Mouse (Mus musculus): Measurements from ENCODE around the gene Sh2d6. TPM values are rescaled to one million over a fixed set of nuclear protein-coding genes. Genes with fewer than 3 reads are reported as not detected.
A peak's percentile ranks its signal among the peaks of the same experiment; 100 is the strongest.
"Not testable (repeated sequence)": the region's sequence is repeated elsewhere in the genome, so short reads cannot be mapped to it uniquely, and the experiment has no call there.

Sh2d6 gene
- total RNA-seq, 2 experiments from 2014 or later, result not detected

GRCm38 (mm10) chr6:72538562-72539031, 17.1 kb upstream of the Sh2d6 start:
- peak; percentile 95 for ATAC-seq (replicated peaks; ENCODE audit: low FRiP score, low TSS enrichment, poor library complexity, severe bottlenecking)

GRCm38 (mm10) chr6:72537998-72538500, 16.5 kb upstream of the Sh2d6 start:
- ATAC-seq (replicated peaks; ENCODE audit: low FRiP score, low TSS enrichment, poor library complexity, severe bottlenecking), result no peak

GRCm38 (mm10) chr6:72535165-72535564, 13.7 kb upstream of the Sh2d6 start:
- ATAC-seq (replicated peaks; ENCODE audit: low FRiP score, low TSS enrichment, poor library complexity, severe bottlenecking), result peak; percentile 55

- peak; percentile 51 for ATAC-seq (replicated peaks; ENCODE audit: low FRiP score, low TSS enrichment, poor library complexity, severe bottlenecking)
Measured at GRCm38 (mm10) chr6:72534035-72534809, 12.7 kb upstream of the Sh2d6 start.

- ATAC-seq (replicated peaks; ENCODE audit: low FRiP score, low TSS enrichment, poor library complexity, severe bottlenecking), result not testable (repeated sequence)
Measured at GRCm38 (mm10) chr6:72533555-72533954, 12.0 kb upstream of the Sh2d6 start.

- no peak for ATAC-seq (replicated peaks; ENCODE audit: low FRiP score, low TSS enrichment, poor library complexity, severe bottlenecking)
Measured at GRCm38 (mm10) chr6:72532580-72532979, 11.1 kb upstream of the Sh2d6 start.

- ATAC-seq (replicated peaks; ENCODE audit: low FRiP score, low TSS enrichment, poor library complexity, severe bottlenecking), result no peak
Measured at GRCm38 (mm10) chr6:72528410-72529151, 7.1 kb upstream of the Sh2d6 start.

GRCm38 (mm10) chr6:72527070-72527469, 5.6 kb upstream of the Sh2d6 start:
- no peak for ATAC-seq (replicated peaks; ENCODE audit: low FRiP score, low TSS enrichment, poor library complexity, severe bottlenecking)

- ATAC-seq (replicated peaks; ENCODE audit: low FRiP score, low TSS enrichment, poor library complexity, severe bottlenecking), result no peak
Measured at GRCm38 (mm10) chr6:72524160-72524559, 2.7 kb upstream of the Sh2d6 start.

- ATAC-seq (replicated peaks; ENCODE audit: low FRiP score, low TSS enrichment, poor library complexity, severe bottlenecking), result no peak
Measured at GRCm38 (mm10) chr6:72523222-72523621, 1.7 kb upstream of the Sh2d6 start.

- no peak for ATAC-seq (replicated peaks; ENCODE audit: low FRiP score, low TSS enrichment, poor library complexity, severe bottlenecking)
Measured at GRCm38 (mm10) chr6:72522288-72522687, 781 bp upstream of the Sh2d6 start.

GRCm38 (mm10) chr6:72520904-72521303, 603 bp downstream of the Sh2d6 start:
- no peak for ATAC-seq (replicated peaks; ENCODE audit: low FRiP score, low TSS enrichment, poor library complexity, severe bottlenecking)

- no peak for ATAC-seq (replicated peaks; ENCODE audit: low FRiP score, low TSS enrichment, poor library complexity, severe bottlenecking)
Measured at GRCm38 (mm10) chr6:72519892-72520663, 1.4 kb downstream of the Sh2d6 start.

- ATAC-seq (replicated peaks; ENCODE audit: low FRiP score, low TSS enrichment, poor library complexity, severe bottlenecking), result no peak
Measured at GRCm38 (mm10) chr6:72519303-72519702, 2.2 kb downstream of the Sh2d6 start.

GRCm38 (mm10) chr6:72518842-72519241, 2.7 kb downstream of the Sh2d6 start:
- ATAC-seq (replicated peaks; ENCODE audit: low FRiP score, low TSS enrichment, poor library complexity, severe bottlenecking), result no peak

GRCm38 (mm10) chr6:72515644-72516043, 5.9 kb downstream of the Sh2d6 start:
- ATAC-seq (replicated peaks; ENCODE audit: low FRiP score, low TSS enrichment, poor library complexity, severe bottlenecking), result no peak

GRCm38 (mm10) chr6:72513071-72513440, 8.5 kb downstream of the Sh2d6 start:
- ATAC-seq (replicated peaks; ENCODE audit: low FRiP score, low TSS enrichment, poor library complexity, severe bottlenecking), result no peak

GRCm38 (mm10) chr6:72512386-72513070, 9.0 kb downstream of the Sh2d6 start:
- ATAC-seq (replicated peaks; ENCODE audit: low FRiP score, low TSS enrichment, poor library complexity, severe bottlenecking), result peak; percentile 92

GRCm38 (mm10) chr6:72510686-72511421, 10.7 kb downstream of the Sh2d6 start:
- no peak for ATAC-seq (replicated peaks; ENCODE audit: low FRiP score, low TSS enrichment, poor library complexity, severe bottlenecking)

Measured in megakaryocyte-erythroid progenitor cell, adult 5-6 weeks (primary cell).